In genomic region chr5:62815741-62816140, GRCm38 (mm10) we compare ENCODE assay signal across 17 mouse cellular contexts. TPM values are rescaled to one million over a fixed set of nuclear protein-coding genes. Genes with fewer than 3 reads are reported as not detected.
DNase-seq lines count a peak whose midpoint lies in the region; ATAC-seq and TF ChIP-seq lines count a peak whose summit lies in the region.
"Had no signal": no experiment of that assay in that cellular context is flagged by ENCODE, and none has a peak within 500 bp of the region (broad histone marks: within the 10 kb centered on the region; RNA-seq: fewer than 3 reads in every experiment).

No protein-coding gene starts in this region.

- no peaks in the 10 kb centered on the region for H3K4me1 ChIP-seq in thymus, adult 2 months (replicated peaks; ENCODE audit: control insufficient read depth, insufficient read depth, low read length)
- H3K4me1 ChIP-seq: liver, embryonic 12.5 days had no signal

- intact Hi-C loops in heart, postnatal 10 days (cut with DNase I), result no loop called here

- ATAC-seq in megakaryocyte, adult 5-6 weeks (ENCODE audit: poor library complexity, severe bottlenecking), result peak; percentile 94
- ATAC-seq: liver, embryonic 12.5 days; Patski had no signal

- H3K4me3 ChIP-seq in thymus, adult 2 months (ENCODE audit: control insufficient read depth, insufficient read depth, low read length), result no peak overlapping the region
- H3K4me3 ChIP-seq: gastrocnemius, adult 2 months; liver, embryonic 12.5 days had no signal

- no peak overlapping the region for H3K27ac ChIP-seq in thymus, adult 2 months (ENCODE audit: control insufficient read depth, insufficient read depth, low read length)
- H3K27ac ChIP-seq: gastrocnemius, adult 2 months; liver, embryonic 12.5 days had no signal

- no peaks in the 10 kb centered on the region for H3K36me3 ChIP-seq in thymus, adult 2 months (ENCODE audit: control insufficient read depth, insufficient read depth, low read length)
- H3K36me3 ChIP-seq: liver, embryonic 12.5 days had no signal

- no peak for TF ChIP-seq POLR2A in thymus, adult 2 months (IDR thresholded peaks at IDR 0.05; ENCODE audit: control insufficient read depth, extremely low read depth, insufficient read depth, low read length, poor library complexity)

- peak; percentile 16 for DNase-seq in thymus, adult 2 months
- DNase-seq in thymus, postnatal 4 days, result no peak
- DNase-seq in MEL-GATA-1-ER (ENCODE audit: extremely low read depth, low read depth), result peak; percentile 37
- DNase-seq in heart, postnatal 10 days, result no peak
- DNase-seq in cerebellum, postnatal 14 days, result no peak
- no peak for DNase-seq in gastrocnemius, postnatal 4 days (ENCODE audit: low spot score in 2 of 2)
- DNase-seq: adrenal gland, postnatal 25 days; cerebellum, adult 11-12 months; gastrocnemius, adult 2 months; kidney, postnatal 10 days; lung, postnatal 14 days; spleen, adult 18-20 months had no signal

- TF ChIP-seq CTCF in thymus, adult 2 months (IDR thresholded peaks at IDR 0.05; ENCODE audit: borderline replicate concordance, control insufficient read depth, extremely low read depth, insufficient read depth, low read length, poor library complexity), result no peak

- 3% methylated on average over 1 of the region's 1 CpGs for WGBS in thymus, adult 2 months

- no peaks in the 10 kb centered on the region for H3K27me3 ChIP-seq in thymus, adult 2 months (ENCODE audit: control insufficient read depth, insufficient read depth, low read length)
- H3K27me3 ChIP-seq: liver, embryonic 12.5 days had no signal

RNA-seq across cellular contexts. Expression of gene Dthd1, which starts 2.1 kb away (rescaled TPM):
- 0.05 TPM in 1 of 2 replicates, not detected in the other for polyA plus RNA-seq in thymus, adult 2 months (2012; rRNA removed)
- total RNA-seq in megakaryocyte, adult 5-6 weeks (2015), result not detected in 2 replicates
- not detected in 2 replicates for total RNA-seq in megakaryocyte, adult 5-6 weeks (2017)
- not detected for total RNA-seq in heart, postnatal 10 days (2021)
- not detected for total RNA-seq in gastrocnemius, postnatal 4 days (2021)
- total RNA-seq: adrenal gland, postnatal 25 days; gastrocnemius, adult 2 months had no signal
- polyA plus RNA-seq: intestine, embryonic 14.5 days; liver, embryonic 12.5 days; midbrain, postnatal 0 days; Patski had no signal

RNA-seq across cellular contexts. Expression of gene Arap2, which starts 49.8 kb away (rescaled TPM):
- polyA plus RNA-seq in thymus, adult 2 months (2012; rRNA removed), result 11.3 and 12.0 TPM in 2 replicates
- 6.8 and 11.0 TPM in 2 replicates for total RNA-seq in megakaryocyte, adult 5-6 weeks (2015)
- total RNA-seq in megakaryocyte, adult 5-6 weeks (2017), result 7.7 and 10.0 TPM in 2 replicates
- 10 to 100 TPM in 1 of 2 experiments, 1 to 10 TPM in 1; 7.0 to 13.6 TPM for total RNA-seq in heart, postnatal 10 days (2021)
- 1 to 10 TPM; 3.0 to 3.2 TPM for total RNA-seq in gastrocnemius, postnatal 4 days (2021)

Comparison
In these comparisons a context has a peak if more than half of its experiments do, and no peak if none do; other contexts are left out.
1. DNase-seq: peak in thymus, adult 2 months (single experiment) and MEL-GATA-1-ER (single experiment); none in thymus, postnatal 4 days (single experiment), heart, postnatal 10 days (0 of 2), cerebellum, postnatal 14 days (0 of 2) and gastrocnemius, postnatal 4 days (0 of 2).